Mouse (Mus musculus) cerebellum, adult 2 months (tissue): ENCODE measurements around the gene C1qtnf4. TPM values are rescaled to one million over a fixed set of nuclear protein-coding genes. Genes with fewer than 3 reads are reported as not detected.

ENCODE experiments used
- DNase-seq, 2 experiments: peaks; one replicate each; pipeline ENCODE4 v3.0.0; 2021
- H3K27ac ChIP-seq: fragments of 200-500 bp; 2 replicates; pipeline ENCODE4 v1.5.1; 2012; ENCODE audit warnings: low read length, control low read depth, inconsistent platforms; ENCODE audit not compliant: insufficient read depth
- H3K27me3 ChIP-seq: fragments of 200-500 bp; 2 replicates; pipeline ENCODE4 v1.6.1; 2012; ENCODE audit warnings: inconsistent platforms, mild to moderate bottlenecking, low read length, moderate library complexity; ENCODE audit not compliant: control insufficient read depth, insufficient read depth
- H3K4me1 ChIP-seq: fragments of 200-500 bp; 2 replicates; pipeline ENCODE4 v1.6.1; 2011; ENCODE audit warnings: low read length; ENCODE audit not compliant: control insufficient read depth, insufficient read depth
- H3K4me3 ChIP-seq: fragments of 200-500 bp; replicated peaks from 2 replicates; pipeline ENCODE3; 2011; ENCODE audit warnings: mild to moderate bottlenecking, low read depth, low read length, control low read depth; ENCODE audit not compliant: insufficient read depth
- CTCF ChIP-seq: fragments of 200-500 bp; IDR thresholded peaks from 2 replicates; pipeline ENCODE4 v1.5.1; 2011; ENCODE audit warnings: low read depth, mild to moderate bottlenecking, control low read depth, low read length, moderate library complexity, borderline replicate concordance; ENCODE audit not compliant: insufficient read depth
- POLR2A ChIP-seq: fragments of 200-500 bp; IDR thresholded peaks from 2 replicates; pipeline ENCODE4 v1.6.1; 2011; ENCODE audit warnings: low read length, control low read depth, borderline replicate concordance; ENCODE audit not compliant: insufficient read depth
- WGBS: fragments of 180-500 bp; shearing (Covaris S2); methylation state at CpG from one replicate; pipeline ENCODE4 v1.1.7; 2018; 5-methylcytosine and 5-hydroxymethylcytosine counted together
- polyA plus RNA-seq: library from polyadenylated mRNA; depleted of rRNA; stranded (reverse); fragments of >200 nt; gene quantifications from 2 replicates; pipeline ENCODE4 v1.2.3, GENCODE M21; 2012

The C1qtnf4 gene
- polyA plus RNA-seq, 1 experiment, result 234 TPM

DNA sequence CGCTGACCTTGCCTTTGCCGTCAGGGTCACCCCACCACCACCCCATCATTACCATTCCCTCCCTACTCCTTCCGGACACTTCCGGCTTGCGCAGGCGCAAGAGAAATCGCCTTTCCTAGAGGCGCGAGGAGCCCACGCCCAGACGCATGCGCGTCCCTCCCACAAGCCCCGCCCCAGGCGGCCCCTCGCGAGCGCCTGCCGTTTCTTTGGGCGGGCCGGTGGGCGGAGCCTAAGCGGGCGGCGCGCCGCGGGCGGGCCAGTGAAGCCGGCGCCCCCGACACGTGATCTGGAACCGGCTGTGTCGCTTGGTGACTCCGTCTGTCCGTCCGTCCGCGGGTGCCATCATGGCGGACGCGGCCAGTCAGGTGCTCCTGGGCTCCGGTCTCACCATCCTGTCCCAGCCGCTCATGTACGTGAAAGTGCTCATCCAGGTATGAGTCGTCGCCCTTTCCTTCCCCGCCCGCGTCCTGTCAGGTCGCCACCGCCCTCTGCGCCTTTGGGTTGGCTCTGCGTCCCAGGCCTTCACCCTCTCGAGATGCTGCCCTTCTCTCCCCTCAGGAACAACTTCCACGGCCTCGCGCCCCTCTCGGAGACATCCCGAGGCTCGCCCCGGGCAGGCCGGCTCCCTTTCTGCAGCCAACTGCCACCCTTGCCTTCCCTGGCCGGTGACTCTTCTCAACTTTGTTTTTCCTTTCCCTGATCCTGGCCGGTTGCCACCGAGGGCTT lies 38.5 kb upstream of the C1qtnf4 start, which contains the start of gene Mtch2:
Gene Mtch2 (plus strand): TSS at position 201 of the 726 bp plus-strand sequence.
- TF ChIP-seq POLR2A (peak; percentile 94), CTCF (no peak)
- under 1% methylated on average over 67 of the region's 67 CpGs for WGBS
- Histone ChIP-seq H3K4me1 (peaks cover 16% of the 10 kb centered on the region), H3K27ac (peak within 1 kb of the TSS; percentile 94), H3K27me3 (no peaks in the 10 kb centered on the region), H3K4me3 (peak within 1 kb of the TSS; percentile 79)
- peak; percentile 99 for DNase-seq

DNA sequence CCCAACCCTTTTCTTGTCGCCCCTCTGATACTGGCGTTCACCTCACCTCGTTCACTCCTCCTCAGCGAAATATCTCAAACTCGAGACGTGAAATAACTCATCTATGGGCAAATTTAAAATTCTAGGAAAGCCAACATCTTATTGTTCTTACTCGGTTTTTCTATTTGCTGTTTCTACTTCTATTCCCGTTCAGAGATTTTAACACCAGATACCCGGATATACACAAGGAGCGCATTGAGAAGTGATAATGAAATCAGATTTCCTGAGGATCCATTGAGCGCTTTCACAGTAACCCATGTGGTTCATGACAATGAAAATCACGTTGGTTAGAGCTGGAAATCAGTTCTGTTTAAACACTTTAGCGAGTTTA lies 38.0 kb upstream of the C1qtnf4 start:
- H3K27ac ChIP-seq, result peak overlapping the region; percentile 94
- H3K27me3 ChIP-seq, result no peaks in the 10 kb centered on the region
- H3K4me1 ChIP-seq, result peaks cover 18% of the 10 kb centered on the region
- peak overlapping the region; percentile 79 for H3K4me3 ChIP-seq
- no peak for TF ChIP-seq CTCF
- TF ChIP-seq POLR2A, result no peak
- DNase-seq, result no peak
- under 1% methylated on average over 13 of the region's 13 CpGs for WGBS

DNA sequence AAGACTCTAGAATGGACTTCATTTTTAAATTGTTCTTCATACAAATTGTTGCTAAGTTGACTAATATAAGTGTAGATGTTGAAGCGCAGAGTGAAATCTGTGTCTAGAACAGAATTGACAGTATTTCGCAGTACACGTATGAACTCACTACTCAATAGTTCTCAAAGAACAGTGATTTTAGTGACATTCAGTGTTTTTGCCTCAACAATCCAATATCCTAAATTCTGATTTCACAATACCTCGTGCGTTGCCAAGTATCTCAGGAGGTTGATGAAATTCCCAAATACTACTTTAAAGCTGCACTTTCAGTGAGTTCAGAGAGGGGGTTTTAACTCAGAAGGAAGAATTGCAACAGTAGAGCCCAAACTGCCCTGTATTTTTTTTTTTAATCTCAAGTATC lies 37.3 kb upstream of the C1qtnf4 start:
- peaks cover 16% of the 10 kb centered on the region for H3K4me1 ChIP-seq
- peak overlapping the region; percentile 79 for H3K4me3 ChIP-seq
- no peaks in the 10 kb centered on the region for H3K27me3 ChIP-seq
- peak overlapping the region; percentile 94; the same call in 1 of the 2 replicates for H3K27ac ChIP-seq
- 37% methylated on average over 5 of the region's 5 CpGs for WGBS
- TF ChIP-seq CTCF (no peak), POLR2A (no peak)
- no peak for DNase-seq

DNA sequence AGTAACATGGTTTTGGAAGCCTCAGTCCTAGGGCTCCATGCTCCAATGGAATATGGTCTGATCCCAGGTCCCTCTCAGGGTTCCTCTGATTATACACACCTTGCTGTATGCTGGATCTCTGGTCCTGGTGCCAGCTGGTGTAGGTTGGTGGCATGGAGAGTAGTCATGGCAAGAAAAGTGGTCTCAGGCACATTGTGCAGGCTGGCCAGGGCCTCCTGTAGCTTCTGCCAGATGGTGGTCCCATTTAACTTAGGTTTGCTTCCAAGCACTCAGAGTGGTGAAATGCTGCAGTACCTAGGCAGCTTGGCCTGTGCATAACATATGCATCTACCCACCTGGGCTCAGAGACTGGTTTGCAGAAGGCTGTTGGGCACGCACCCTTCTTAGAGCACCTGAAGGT lies 35.3 kb upstream of the C1qtnf4 start:
- TF ChIP-seq POLR2A (peak; percentile 35; the same call in 1 of the 2 replicates), CTCF (no peak)
- H3K4me3 ChIP-seq, result no peak overlapping the region
- peak; percentile 77 to 90 for DNase-seq
- H3K4me1 ChIP-seq, result peaks cover 23% of the 10 kb centered on the region
- H3K27me3 ChIP-seq, result no peaks in the 10 kb centered on the region
- H3K27ac ChIP-seq, result peak overlapping the region; percentile 99; the same call in 1 of the 2 replicates
- WGBS, result 11% methylated on average over 1 of the region's 1 CpGs

GRCm38 (mm10) chr2:90861486-90861885 lies 24.2 kb upstream of the C1qtnf4 start:
- H3K27ac ChIP-seq, result no peak overlapping the region
- DNase-seq, result no peak
- WGBS, result 93% methylated on average over 2 of the region's 2 CpGs
- no peaks in the 10 kb centered on the region for H3K27me3 ChIP-seq
- no peak for TF ChIP-seq CTCF
- H3K4me1 ChIP-seq, result no peaks in the 10 kb centered on the region
- H3K4me3 ChIP-seq, result no peak overlapping the region

- Histone ChIP-seq H3K27me3 (no peaks in the 10 kb centered on the region), H3K4me3 (no peak overlapping the region), H3K4me1 (no peaks in the 10 kb centered on the region; the same call in 1 of the 2 replicates), H3K27ac (no peak overlapping the region)
- TF ChIP-seq CTCF, result no peak
- no peak for TF ChIP-seq POLR2A
- no peak for DNase-seq
Observed at GRCm38 (mm10) chr2:90864184-90864583, 21.5 kb upstream of the C1qtnf4 start.

DNA sequence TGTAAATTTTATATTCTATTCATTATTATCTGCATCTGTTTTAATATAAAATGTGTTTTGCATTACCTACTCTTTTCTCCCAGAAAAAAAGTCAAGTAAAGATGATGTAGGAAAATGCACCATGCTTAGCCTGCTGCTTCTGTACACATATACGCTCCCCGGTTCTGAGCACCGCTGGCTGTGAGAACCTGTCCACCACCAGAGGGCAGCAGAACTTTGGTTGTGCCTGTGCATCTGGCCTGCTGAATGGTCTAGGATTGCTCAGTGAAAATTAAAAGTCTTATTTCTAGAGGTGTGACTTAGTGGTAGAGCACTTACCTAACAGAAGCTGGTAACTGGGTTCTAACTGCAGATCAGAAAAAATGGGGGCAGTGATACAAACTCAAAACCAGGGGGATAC lies 19.1 kb upstream of the C1qtnf4 start:
- TF ChIP-seq CTCF, result peak; percentile 91
- TF ChIP-seq POLR2A, result no peak
- no peak overlapping the region for H3K27ac ChIP-seq
- no peak overlapping the region for H3K4me3 ChIP-seq
- H3K27me3 ChIP-seq, result no peaks in the 10 kb centered on the region
- 5% methylated on average over 3 of the region's 3 CpGs for WGBS
- peaks cover 11% of the 10 kb centered on the region; the same call in 1 of the 2 replicates for H3K4me1 ChIP-seq
- DNase-seq, result peak; percentile 82 to 85

DNA sequence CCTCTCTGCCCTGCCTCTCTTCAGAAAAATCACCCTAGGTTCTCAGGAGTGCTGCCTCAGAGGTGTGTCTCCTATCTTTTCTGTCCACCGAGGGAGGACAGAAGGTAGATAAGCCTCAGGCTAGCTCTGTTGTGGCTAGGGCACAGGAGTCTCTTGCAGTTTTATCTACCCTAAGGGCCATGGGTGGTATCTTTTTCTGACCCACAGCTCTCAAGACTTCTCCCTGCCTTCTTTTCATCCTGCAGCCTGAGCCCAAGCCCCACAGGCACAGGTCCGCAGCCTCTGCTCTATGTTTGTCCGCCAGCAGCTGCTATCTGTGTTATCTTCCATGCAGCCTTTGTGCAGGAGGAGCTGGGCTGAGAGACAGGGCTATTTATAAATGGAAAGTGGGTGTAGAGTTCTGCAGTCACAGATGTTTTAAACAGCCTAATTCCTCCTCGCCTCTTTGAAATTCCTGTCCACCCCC lies 15.5 kb upstream of the C1qtnf4 start:
- TF ChIP-seq POLR2A (no peak), CTCF (no peak)
- DNase-seq, result no peak

More for the DNA sequence above, 15.5 kb upstream of the C1qtnf4 start:
- Histone ChIP-seq H3K27me3 (no peaks in the 10 kb centered on the region), H3K4me1 (peaks cover 20% of the 10 kb centered on the region; the same call in 1 of the 2 replicates), H3K4me3 (no peak overlapping the region), H3K27ac (peak overlapping the region; percentile 68; the same call in 1 of the 2 replicates)
- 34% methylated on average over 4 of the region's 4 CpGs for WGBS
